Mouse (Mus musculus) cortical plate, adult 2 months (tissue): ENCODE measurements around the gene Ccdc124. TPM values are rescaled to one million over a fixed set of nuclear protein-coding genes. Genes with fewer than 3 reads are reported as not detected.

ENCODE experiments used
- H3K27ac ChIP-seq: fragments of 200-500 bp; 2 replicates; pipeline ENCODE4 v1.5.1; 2012; ENCODE audit warnings: low read length, control low read depth, inconsistent platforms; ENCODE audit not compliant: insufficient read depth
- H3K4me1 ChIP-seq: fragments of 200-500 bp; 2 replicates; pipeline ENCODE4 v1.6.1; 2011; ENCODE audit warnings: low read length; ENCODE audit not compliant: control insufficient read depth, insufficient read depth
- H3K4me3 ChIP-seq: fragments of 200-500 bp; 2 replicates; pipeline ENCODE4 v1.5.1; 2011; ENCODE audit warnings: mild to moderate bottlenecking, low read length, control low read depth; ENCODE audit not compliant: insufficient read depth
- CTCF ChIP-seq: fragments of 200-500 bp; IDR thresholded peaks from 2 replicates; pipeline ENCODE4 v1.5.1; 2011; ENCODE audit warnings: mild to moderate bottlenecking, control low read depth, low read length; ENCODE audit not compliant: insufficient read depth; ENCODE audit errors: extremely low read depth
- POLR2A ChIP-seq: fragments of 200-500 bp; IDR thresholded peaks from 2 replicates; pipeline ENCODE4 v1.6.1; 2011; ENCODE audit warnings: mild to moderate bottlenecking, low read length, control low read depth; ENCODE audit not compliant: insufficient read depth; ENCODE audit errors: extremely low read depth
- polyA plus RNA-seq: library from polyadenylated mRNA; depleted of rRNA; stranded (reverse); fragments of >200 nt; gene quantifications from 2 replicates; pipeline ENCODE4 v1.2.3, GENCODE M21; 2012; rRNA removed

Ccdc124 gene
- 176 and 182 TPM in 2 replicates for polyA plus RNA-seq

DNA sequence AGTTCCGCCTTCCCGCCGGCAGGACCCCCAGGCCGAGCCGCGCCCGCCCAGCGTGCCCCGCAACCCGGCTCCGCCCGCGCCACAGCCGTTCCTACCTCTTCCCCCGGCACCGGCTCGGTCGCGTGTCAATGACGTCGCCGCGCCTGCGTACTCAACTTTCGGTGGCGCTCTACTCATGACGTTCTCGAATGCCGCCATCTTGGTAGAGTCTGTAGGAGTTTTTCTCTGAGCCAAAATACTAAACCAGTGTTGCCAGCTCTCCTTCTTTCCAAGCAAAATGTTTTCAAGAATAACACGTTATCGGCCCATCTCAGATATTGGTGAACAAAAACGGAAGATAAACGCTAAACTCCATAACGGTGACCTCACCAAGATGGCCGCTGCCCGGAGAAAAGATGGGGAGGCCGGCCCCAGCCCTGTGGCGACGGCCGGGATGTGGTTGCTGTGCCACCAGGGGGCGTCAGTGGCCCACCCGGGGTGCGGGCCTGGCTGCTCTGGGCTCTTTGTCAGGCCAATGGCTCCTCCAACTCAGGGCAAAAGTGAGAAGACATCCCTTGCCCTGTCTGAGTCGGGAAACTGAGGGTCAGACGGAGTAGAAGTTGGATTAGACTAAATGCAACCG, at the start of gene Ccdc124:
Gene Ccdc124 (minus strand): TSS at position 572 of the 622 bp plus-strand sequence.
- H3K4me1 ChIP-seq, result no peaks in the 10 kb centered on the region
- peak; percentile 57 for TF ChIP-seq CTCF
- TF ChIP-seq POLR2A, result peak; percentile 75
- peak within 1 kb of the TSS; percentile 89; the same call in 1 of the 2 replicates for H3K27ac ChIP-seq
- peak within 1 kb of the TSS; percentile 71 for H3K4me3 ChIP-seq

DNA sequence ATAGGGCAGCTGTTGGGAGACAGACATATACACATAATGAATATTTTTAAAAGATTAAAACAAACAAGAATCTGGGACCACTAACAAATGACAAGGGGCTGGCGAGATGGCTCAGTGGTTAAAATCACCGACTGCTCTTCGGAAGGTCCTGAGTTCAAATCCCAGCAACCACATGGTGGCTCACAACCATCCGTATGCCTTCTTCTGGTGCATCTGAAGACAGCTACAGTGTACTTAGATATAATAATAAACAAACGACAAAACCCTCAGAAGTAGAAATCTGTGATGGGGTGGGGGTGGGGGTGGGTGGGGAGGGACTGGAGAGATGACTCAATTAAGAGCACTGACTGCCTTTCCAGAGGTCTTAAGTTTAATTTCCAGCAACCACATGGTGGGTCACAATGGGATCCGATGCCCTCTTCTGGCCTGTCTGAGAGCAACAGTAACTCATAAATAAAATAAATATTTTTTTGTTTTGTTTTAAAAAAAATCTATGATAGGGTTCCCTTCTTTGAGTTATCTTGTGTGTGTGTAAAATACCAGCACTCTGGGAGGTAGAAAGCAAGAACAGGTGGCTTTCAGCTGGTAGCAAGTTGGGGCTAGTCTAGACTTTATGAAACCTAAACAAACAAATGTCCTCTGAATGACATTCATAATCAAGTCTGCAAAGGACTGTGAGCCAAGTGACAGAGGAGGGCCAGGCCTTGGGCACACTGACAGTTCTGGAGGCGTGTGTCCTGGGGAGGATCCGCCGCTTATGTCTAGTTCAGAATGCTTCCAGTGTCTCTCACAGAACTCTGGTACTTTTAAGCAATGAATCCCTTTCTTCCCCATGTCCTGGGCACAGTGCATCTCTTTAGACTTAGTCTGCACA, 46.6 kb upstream of the Ccdc124 start:
- H3K4me3 ChIP-seq, result no peak overlapping the region
- H3K27ac ChIP-seq, result no peak overlapping the region
- TF ChIP-seq CTCF (no peak), POLR2A (no peak)
- no peaks in the 10 kb centered on the region for H3K4me1 ChIP-seq

DNA sequence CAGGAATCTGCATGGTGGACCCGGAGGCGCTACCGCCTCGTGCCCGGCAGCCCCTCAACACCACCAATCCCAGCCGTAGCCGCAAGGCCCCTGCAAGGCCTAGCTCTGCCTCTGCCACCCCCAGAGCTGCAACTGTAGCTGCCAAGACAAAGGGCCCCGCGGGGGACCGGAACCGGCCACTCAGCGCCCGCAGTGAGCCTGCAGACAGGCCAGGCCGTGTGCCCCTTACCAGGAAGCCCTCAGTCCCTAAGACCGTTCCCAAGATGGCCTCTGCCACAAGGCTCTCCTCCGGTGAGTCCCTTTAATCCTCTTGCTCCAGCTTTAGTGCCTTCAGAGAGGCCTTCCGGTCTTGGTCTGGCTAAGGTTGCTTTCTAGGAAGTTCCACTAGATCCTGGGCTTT, 41.0 kb upstream of the Ccdc124 start:
- no peak overlapping the region for H3K27ac ChIP-seq
- TF ChIP-seq POLR2A (no peak), CTCF (no peak)
- no peak overlapping the region for H3K4me3 ChIP-seq
- no peaks in the 10 kb centered on the region for H3K4me1 ChIP-seq

DNA sequence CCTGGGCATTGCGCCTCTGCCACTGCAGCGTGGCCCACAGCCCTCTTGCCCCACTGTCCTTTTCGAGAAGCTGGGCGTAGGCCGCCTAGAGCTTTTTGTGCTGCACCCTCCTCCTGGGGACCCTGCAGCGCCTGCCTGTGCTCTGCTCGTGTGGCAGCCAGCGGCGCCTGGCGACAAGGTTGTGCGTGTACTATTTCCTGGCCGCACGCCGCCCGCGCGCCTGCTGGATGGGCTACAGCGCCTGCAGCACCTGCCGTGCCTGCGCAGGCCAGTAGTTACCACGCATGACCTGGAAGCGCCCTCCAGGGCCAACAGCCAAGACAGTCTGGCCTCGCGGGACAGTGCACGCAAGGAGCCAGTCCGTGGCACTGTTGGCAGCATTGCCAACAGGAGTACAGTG, 39.8 kb upstream of the Ccdc124 start:
- TF ChIP-seq CTCF, result no peak
- TF ChIP-seq POLR2A, result no peak
- H3K4me3 ChIP-seq, result no peak overlapping the region
- H3K4me1 ChIP-seq, result no peaks in the 10 kb centered on the region
- H3K27ac ChIP-seq, result no peak overlapping the region

DNA sequence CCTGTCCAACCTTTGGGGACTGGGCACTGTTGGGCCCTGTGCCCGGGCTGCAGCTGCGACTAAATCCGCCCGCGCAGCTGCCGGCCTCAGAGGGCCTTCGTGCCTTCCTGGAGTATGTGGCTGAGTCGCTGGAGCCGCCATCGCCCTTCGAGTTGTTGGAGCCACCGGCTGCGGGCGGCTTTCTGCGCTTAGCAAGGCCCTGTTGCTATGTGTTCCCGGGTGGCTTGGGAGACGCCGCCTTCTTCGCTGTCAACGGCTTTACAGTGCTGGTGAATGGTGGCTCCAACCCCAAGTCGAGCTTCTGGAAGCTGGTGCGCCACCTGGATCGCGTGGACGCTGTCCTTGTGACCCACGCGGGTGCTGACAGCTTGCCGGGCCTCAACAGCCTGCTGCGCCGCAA, 39.2 kb upstream of the Ccdc124 start:
- Histone ChIP-seq H3K4me1 (no peaks in the 10 kb centered on the region), H3K4me3 (no peak overlapping the region), H3K27ac (no peak overlapping the region)
- TF ChIP-seq CTCF (no peak), POLR2A (no peak)

DNA sequence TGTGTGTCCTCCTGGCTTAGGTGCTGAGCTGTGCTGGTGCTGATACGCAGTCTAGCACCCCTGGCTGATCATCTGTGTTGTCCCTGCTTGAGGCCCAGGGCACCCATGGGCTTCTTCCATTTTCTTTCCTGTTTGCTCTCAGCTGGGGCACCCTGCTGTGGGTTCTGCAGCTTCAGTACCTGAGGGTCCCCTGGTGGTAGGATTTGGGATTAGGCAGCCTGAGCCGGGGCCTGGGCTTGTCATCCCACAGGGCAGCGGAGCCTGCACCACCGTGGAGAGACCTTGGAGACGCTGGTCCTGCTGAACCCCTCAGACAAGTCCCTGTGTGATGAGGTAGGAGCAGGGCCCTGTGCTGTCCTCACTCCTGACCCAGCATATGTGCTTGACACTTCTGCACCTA, 37.9 kb upstream of the Ccdc124 start:
- no peak overlapping the region for H3K27ac ChIP-seq
- no peak overlapping the region for H3K4me3 ChIP-seq
- TF ChIP-seq CTCF, result no peak
- TF ChIP-seq POLR2A, result no peak
- peaks cover 3% of the 10 kb centered on the region; the same call in 1 of the 2 replicates for H3K4me1 ChIP-seq

DNA sequence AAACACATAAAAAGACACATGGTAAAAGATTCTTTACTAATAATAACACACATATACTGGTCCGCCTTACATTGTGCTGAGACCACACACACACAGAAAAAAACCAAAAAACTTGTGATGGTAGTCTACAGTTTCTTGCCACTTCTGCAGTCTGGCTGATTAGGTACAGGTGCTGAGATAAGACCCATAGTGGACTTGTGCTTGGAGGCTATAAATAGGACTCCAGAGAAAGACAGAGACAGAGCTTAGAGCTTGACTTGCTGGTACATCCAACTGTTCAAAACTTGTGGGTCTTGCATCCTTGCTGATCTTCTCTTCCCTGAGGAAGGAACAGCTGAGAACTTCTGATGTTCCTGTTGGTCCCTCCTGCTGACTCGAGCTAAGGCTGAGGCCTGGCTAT, 33.8 kb upstream of the Ccdc124 start:
- H3K4me3 ChIP-seq, result no peak overlapping the region
- H3K27ac ChIP-seq, result no peak overlapping the region
- TF ChIP-seq CTCF, result no peak
- TF ChIP-seq POLR2A, result no peak
- H3K4me1 ChIP-seq, result peaks cover 3% of the 10 kb centered on the region; the same call in 1 of the 2 replicates

DNA sequence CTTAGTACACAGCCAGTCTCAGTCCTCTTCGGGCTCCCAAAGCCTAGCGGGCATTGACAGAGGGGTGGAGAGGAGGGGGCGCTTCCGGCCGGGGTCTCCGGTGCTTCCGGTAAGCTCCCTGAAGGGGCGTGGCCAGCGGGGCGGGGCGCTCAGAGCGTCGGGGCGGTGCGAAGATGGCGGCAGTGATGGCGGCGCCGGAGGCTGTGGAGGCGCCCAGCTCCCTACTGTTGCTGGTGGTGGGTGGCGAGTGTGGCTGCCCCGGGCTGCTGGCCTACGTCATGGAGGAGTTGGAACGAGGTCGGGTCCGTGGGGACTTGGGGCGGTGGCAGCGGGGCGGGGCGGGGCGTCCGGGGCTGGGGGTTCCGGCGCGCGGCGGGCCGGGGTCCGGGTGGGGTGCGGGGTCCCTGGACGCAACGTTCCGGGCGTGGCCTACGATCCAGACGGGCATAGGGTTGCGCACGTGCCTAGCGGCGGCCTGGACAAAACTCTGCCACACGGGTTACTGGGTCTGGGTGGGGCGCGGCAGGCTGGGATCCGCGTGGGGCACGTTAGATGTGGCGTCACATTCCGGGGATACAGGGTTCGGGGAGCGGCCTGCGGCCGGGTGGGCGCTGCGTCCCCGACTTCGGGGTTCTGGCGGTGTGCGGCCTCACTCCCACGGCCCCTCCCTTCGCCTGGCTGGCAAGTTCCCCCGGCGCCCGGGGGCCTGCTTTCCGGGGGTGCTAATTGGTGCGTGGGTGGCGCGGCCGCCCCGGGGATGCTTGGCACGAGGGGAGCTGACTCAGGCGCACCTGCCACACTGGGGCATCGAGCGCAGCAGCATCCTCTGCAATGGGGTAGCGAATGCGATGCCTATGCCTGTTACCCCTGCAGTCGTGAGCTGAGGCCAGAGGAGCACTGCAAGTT, 32.3 kb upstream of the Ccdc124 start, which contains the start of gene Map1s:
Gene Map1s (plus strand): TSS at position 102 of the 906 bp plus-strand sequence.
- TF ChIP-seq CTCF (no peak), POLR2A (peak; percentile 68; the same call in 1 of the 2 replicates)

DNA sequence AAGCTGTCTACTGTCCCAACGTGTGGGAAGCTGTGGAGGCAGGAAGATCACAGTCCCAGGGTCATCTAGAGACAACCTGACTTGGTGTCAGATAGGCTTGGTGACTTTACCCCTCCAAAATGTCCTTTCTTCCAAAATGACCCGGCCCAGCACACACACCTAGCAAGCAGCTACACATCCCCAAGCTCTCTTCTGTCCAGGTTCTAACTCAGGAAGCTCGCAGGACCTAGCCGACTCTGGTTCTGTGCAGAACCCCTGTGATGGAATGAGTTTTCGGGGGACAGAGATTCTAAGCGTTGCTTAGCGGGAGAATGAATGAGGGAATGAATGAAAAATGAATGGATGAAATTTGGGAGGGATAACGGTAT, 31.7 kb upstream of the Ccdc124 start:
- Histone ChIP-seq H3K27ac (0 out of 2 replicates have a peak overlapping the region, but pooled peaks have one; percentile 4), H3K4me3 (peak overlapping the region; percentile 65), H3K4me1 (peaks cover 3% of the 10 kb centered on the region; the same call in 1 of the 2 replicates)
- TF ChIP-seq POLR2A (no peak), CTCF (no peak)

More for the DNA sequence above, 32.3 kb upstream of the Ccdc124 start, which contains the start of gene Map1s:
- Histone ChIP-seq H3K4me3 (peak within 1 kb of the TSS; percentile 65), H3K4me1 (peaks cover 3% of the 10 kb centered on the region; the same call in 1 of the 2 replicates), H3K27ac (peak within 1 kb of the TSS; percentile 71)
